Mouse (Mus musculus): Measurements from ENCODE around the gene Pcif1. TPM values are rescaled to one million over a fixed set of nuclear protein-coding genes. Genes with fewer than 3 reads are reported as not detected.

Gene Pcif1
- polyA plus RNA-seq, 2 experiments = 40.5 to 66.4 TPM

GRCm38 (mm10) chr2:164890411-164891049 is 11.4 kb downstream of the Pcif1 start:
- H3K9me3 ChIP-seq (ENCODE audit: control insufficient read depth, low read length) = no peaks in the 10 kb centered on the region
- DNase-seq (ENCODE audit: low spot score) (no peak), ATAC-seq (ENCODE audit: low FRiP score, low read depth) (no peak)
- H3K4me1 ChIP-seq (ENCODE audit: control insufficient read depth, insufficient read depth, low read length) = no peaks in the 10 kb centered on the region
- H3K27ac ChIP-seq (replicated peaks; ENCODE audit: low read depth, low read length) = no peak overlapping the region
- H3K36me3 ChIP-seq (ENCODE audit: control insufficient read depth, insufficient read depth, low read length) = peaks cover 100% of the 10 kb centered on the region
- no peak overlapping the region for H3K4me2 ChIP-seq (replicated peaks; ENCODE audit: low read depth, low read length, severe bottlenecking)
- WGBS = 93% methylated on average over 23 of the region's 24 CpGs
- no peaks in the 10 kb centered on the region for H3K27me3 ChIP-seq (ENCODE audit: control insufficient read depth, insufficient read depth, low read length)
- no peak overlapping the region for H3K9ac ChIP-seq (ENCODE audit: low read depth, low read length, severe bottlenecking)
- H3K4me3 ChIP-seq (replicated peaks; ENCODE audit: low read length) = no peak overlapping the region
- no peak for TF ChIP-seq POLR2A (IDR thresholded peaks at IDR 0.05; ENCODE audit: borderline replicate concordance, extremely low read depth, insufficient read depth, insufficient read length)

DNA sequence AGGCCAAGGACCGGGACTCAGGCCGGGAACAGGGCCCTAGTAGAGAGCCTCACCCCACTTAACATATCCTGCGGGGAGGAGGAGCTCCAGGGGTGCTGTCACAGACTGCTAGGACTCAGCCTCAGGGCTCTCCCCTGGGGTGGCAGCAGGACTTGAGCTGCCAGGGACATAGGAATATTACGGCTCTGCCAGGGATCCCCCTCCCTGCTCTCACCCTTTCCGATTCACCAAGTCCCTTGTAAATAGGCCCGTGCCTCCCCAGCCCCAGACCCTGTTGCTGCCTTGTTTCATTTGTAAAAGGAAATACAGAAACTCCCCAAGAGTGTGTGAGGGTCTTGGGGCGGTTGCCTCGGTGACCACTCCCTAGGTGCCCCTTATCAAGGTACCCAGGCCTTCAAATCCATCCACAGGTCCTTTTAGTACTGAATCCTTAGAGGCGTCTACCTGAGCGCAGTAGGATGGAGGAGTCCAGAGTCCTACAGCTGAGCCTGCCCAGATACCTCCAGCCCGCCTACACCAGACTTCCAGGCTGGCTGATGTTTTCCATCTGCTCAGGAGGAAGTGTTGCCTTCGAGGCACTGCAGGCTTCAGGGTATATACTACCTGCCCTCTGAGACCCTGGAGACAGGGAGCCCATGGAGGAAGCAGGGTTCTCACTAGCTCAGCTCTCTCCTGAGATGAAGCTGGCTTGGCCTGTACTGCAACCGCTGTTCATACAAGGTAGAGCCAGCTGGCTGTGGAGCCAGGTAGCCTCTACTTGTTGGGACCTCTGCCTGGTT is 12.1 kb downstream of the Pcif1 start:
- Histone ChIP-seq H3K36me3 (ENCODE audit: control insufficient read depth, insufficient read depth, low read length) (peaks cover 100% of the 10 kb centered on the region), H3K9ac (ENCODE audit: low read depth, low read length, severe bottlenecking) (no peak overlapping the region), H3K4me3 (replicated peaks; ENCODE audit: low read length) (no peak overlapping the region), H3K4me2 (replicated peaks; ENCODE audit: low read depth, low read length, severe bottlenecking) (no peak overlapping the region), H3K27me3 (ENCODE audit: control insufficient read depth, insufficient read depth, low read length) (no peaks in the 10 kb centered on the region), H3K4me1 (ENCODE audit: control insufficient read depth, insufficient read depth, low read length) (no peaks in the 10 kb centered on the region), H3K9me3 (ENCODE audit: control insufficient read depth, low read length) (no peaks in the 10 kb centered on the region), H3K27ac (replicated peaks; ENCODE audit: low read depth, low read length) (no peak overlapping the region)
- 82% methylated on average over 12 of the region's 13 CpGs for WGBS
- ATAC-seq (ENCODE audit: low FRiP score, low read depth) = no peak
- no peak for TF ChIP-seq POLR2A (IDR thresholded peaks at IDR 0.05; ENCODE audit: borderline replicate concordance, extremely low read depth, insufficient read depth, insufficient read length)
- DNase-seq (ENCODE audit: low spot score) = no peak

GRCm38 (mm10) chr2:164891908-164892695 is 13.0 kb downstream of the Pcif1 start:
- H3K4me2 ChIP-seq (replicated peaks; ENCODE audit: low read depth, low read length, severe bottlenecking) = no peak overlapping the region
- no peak overlapping the region for H3K27ac ChIP-seq (replicated peaks; ENCODE audit: low read depth, low read length)
- no peak overlapping the region for H3K4me3 ChIP-seq (replicated peaks; ENCODE audit: low read length)
- DNase-seq (ENCODE audit: low spot score) (no peak), ATAC-seq (ENCODE audit: low FRiP score, low read depth) (no peak)
- no peaks in the 10 kb centered on the region for H3K9me3 ChIP-seq (ENCODE audit: control insufficient read depth, low read length)
- no peak for TF ChIP-seq POLR2A (IDR thresholded peaks at IDR 0.05; ENCODE audit: borderline replicate concordance, extremely low read depth, insufficient read depth, insufficient read length)
- no peaks in the 10 kb centered on the region for H3K4me1 ChIP-seq (ENCODE audit: control insufficient read depth, insufficient read depth, low read length)
- H3K27me3 ChIP-seq (ENCODE audit: control insufficient read depth, insufficient read depth, low read length) = no peaks in the 10 kb centered on the region
- peaks cover 100% of the 10 kb centered on the region for H3K36me3 ChIP-seq (ENCODE audit: control insufficient read depth, insufficient read depth, low read length)
- 92% methylated on average over 14 of the region's 15 CpGs for WGBS
- H3K9ac ChIP-seq (ENCODE audit: low read depth, low read length, severe bottlenecking) = no peak overlapping the region

DNA sequence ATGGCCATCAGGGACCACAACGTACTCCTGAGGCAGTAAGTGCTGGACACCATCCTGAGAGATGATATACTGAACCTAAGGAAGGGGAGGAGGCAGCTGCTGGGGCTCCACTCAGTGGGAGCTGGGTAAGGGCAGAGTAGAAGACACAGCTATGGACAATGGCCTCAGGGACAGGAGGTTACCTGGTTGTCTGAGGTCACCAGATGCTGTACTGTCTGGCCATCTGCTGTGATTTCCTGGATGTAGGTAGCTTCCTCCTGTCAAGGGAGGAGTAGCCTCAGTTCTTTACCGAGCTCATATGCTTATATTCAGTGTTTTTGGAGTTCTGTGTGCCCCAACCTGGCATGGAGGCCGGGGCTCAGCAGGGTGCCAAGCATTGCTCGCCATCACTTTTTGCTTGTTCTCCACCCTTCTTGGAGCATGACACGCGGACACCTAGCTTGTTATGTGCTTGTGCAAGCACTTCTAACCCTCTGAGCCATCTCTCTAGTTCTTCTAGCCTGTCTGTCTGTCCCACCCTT is 13.7 kb downstream of the Pcif1 start:
- 93% methylated on average over 6 of the region's 6 CpGs for WGBS
- Histone ChIP-seq H3K4me2 (replicated peaks; ENCODE audit: low read depth, low read length, severe bottlenecking) (no peak overlapping the region), H3K36me3 (ENCODE audit: control insufficient read depth, insufficient read depth, low read length) (peaks cover 100% of the 10 kb centered on the region), H3K27ac (replicated peaks; ENCODE audit: low read depth, low read length) (no peak overlapping the region), H3K27me3 (ENCODE audit: control insufficient read depth, insufficient read depth, low read length) (no peaks in the 10 kb centered on the region), H3K4me1 (ENCODE audit: control insufficient read depth, insufficient read depth, low read length) (no peaks in the 10 kb centered on the region), H3K9ac (ENCODE audit: low read depth, low read length, severe bottlenecking) (no peak overlapping the region), H3K4me3 (replicated peaks; ENCODE audit: low read length) (no peak overlapping the region), H3K9me3 (ENCODE audit: control insufficient read depth, low read length) (no peaks in the 10 kb centered on the region)
- DNase-seq (ENCODE audit: low spot score) (no peak), ATAC-seq (ENCODE audit: low FRiP score, low read depth) (no peak)
- no peak for TF ChIP-seq POLR2A (IDR thresholded peaks at IDR 0.05; ENCODE audit: borderline replicate concordance, extremely low read depth, insufficient read depth, insufficient read length)

DNA sequence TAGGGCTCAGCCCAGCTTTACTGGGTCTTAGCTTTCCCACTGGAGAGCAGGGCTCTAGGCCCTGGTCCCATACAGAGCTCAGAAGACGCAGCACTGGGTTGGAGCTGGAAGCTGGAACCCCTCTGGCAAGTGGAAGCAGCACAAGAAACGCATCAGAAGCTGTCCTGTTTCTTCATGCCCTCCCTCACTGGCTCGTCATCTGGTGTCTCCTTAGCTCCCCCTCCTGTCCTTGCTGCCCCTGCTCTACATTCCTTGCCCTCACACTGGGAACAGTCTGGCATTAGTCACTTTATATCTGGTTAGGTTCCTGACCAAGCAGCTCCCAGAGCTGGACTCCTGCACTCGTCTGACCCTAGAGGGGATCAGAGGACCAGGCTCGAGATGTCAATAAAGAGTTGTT is 14.9 kb downstream of the Pcif1 start:
- no peaks in the 10 kb centered on the region for H3K27me3 ChIP-seq (ENCODE audit: control insufficient read depth, insufficient read depth, low read length)
- no peak for ATAC-seq (ENCODE audit: low FRiP score, low read depth)
- no peaks in the 10 kb centered on the region for H3K9me3 ChIP-seq (ENCODE audit: control insufficient read depth, low read length)
- no peak for TF ChIP-seq POLR2A (IDR thresholded peaks at IDR 0.05; ENCODE audit: borderline replicate concordance, extremely low read depth, insufficient read depth, insufficient read length)
- no peak overlapping the region for H3K4me2 ChIP-seq (replicated peaks; ENCODE audit: low read depth, low read length, severe bottlenecking)
- no peaks in the 10 kb centered on the region for H3K4me1 ChIP-seq (ENCODE audit: control insufficient read depth, insufficient read depth, low read length)
- H3K36me3 ChIP-seq (ENCODE audit: control insufficient read depth, insufficient read depth, low read length) = peaks cover 100% of the 10 kb centered on the region
- 68% methylated on average over 5 of the region's 5 CpGs for WGBS
- no peak overlapping the region for H3K9ac ChIP-seq (ENCODE audit: low read depth, low read length, severe bottlenecking)
- H3K27ac ChIP-seq (replicated peaks; ENCODE audit: low read depth, low read length) = no peak overlapping the region
- DNase-seq (ENCODE audit: low spot score) = no peak
- H3K4me3 ChIP-seq (replicated peaks; ENCODE audit: low read length) = no peak overlapping the region
